Mouse (Mus musculus): ENCODE measurements around the gene Rbm5. TPM values are rescaled to one million over a fixed set of nuclear protein-coding genes. Genes with fewer than 3 reads are reported as not detected.

The Rbm5 gene
- polyA plus RNA-seq, 1 experiment from 2014 or later = 193 TPM

DNA sequence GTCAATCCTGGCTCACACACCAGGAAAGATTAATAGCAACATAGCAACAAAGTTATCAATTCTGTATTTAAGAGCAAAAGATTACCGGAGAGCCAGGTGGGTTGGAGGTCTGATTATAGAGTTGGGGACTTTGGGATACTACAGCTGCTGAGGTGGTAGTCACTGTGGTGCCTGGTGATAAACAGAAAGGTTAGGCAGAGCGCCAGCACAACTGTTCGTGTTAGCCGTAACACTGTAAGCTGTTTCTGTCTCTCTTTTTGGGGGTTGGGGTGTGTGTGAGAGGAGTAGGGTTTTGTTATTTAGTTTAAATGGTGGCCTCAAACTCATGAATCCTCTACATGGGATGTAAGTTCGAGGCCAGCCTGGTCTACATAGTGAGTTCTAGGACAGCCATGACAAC, 20.4 kb downstream of the Rbm5 start:
- H3K4me1 ChIP-seq = no peaks in the 10 kb centered on the region
- no peak overlapping the region for H3K4me3 ChIP-seq
- WGBS = 86% methylated on average over 5 of the region's 5 CpGs
- no peaks in the 10 kb centered on the region for H3K9me3 ChIP-seq
- H3K4me2 ChIP-seq = no peak overlapping the region
- H3K27me3 ChIP-seq = no peaks in the 10 kb centered on the region
- H3K27ac ChIP-seq = no peak overlapping the region
- no peak overlapping the region for H3K9ac ChIP-seq
- peaks cover 92% of the 10 kb centered on the region for H3K36me3 ChIP-seq
- no peak for ATAC-seq (ENCODE audit: insufficient number of reproducible peaks, low FRiP score, low TSS enrichment, low read depth)

DNA sequence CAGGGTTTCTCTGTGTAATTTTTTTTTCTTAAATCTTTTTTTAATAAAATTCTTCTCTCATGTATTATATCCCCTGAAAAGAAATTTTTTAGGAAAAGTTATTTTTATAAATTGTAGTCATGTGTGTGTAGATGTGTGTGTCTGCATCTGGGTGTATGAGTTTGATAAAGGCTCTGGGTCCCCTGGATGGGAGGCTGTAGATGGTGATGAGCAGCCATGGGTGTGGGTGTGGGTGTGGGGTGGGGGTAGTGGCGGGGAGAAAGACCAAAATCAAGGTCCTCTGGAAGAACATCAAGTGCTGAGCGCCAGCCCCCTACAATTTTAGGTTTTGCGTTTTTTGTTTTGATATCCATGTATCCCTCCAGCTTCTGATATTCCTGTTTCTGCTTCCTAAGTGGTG, 22.7 kb downstream of the Rbm5 start:
- Histone ChIP-seq H3K4me2 (no peak overlapping the region), H3K9ac (no peak overlapping the region), H3K9me3 (no peaks in the 10 kb centered on the region), H3K4me3 (no peak overlapping the region), H3K4me1 (no peaks in the 10 kb centered on the region), H3K36me3 (peaks cover 95% of the 10 kb centered on the region), H3K27ac (no peak overlapping the region), H3K27me3 (no peaks in the 10 kb centered on the region)
- 93% methylated on average over 3 of the region's 3 CpGs for WGBS
- ATAC-seq (ENCODE audit: insufficient number of reproducible peaks, low FRiP score, low TSS enrichment, low read depth) = no peak

DNA sequence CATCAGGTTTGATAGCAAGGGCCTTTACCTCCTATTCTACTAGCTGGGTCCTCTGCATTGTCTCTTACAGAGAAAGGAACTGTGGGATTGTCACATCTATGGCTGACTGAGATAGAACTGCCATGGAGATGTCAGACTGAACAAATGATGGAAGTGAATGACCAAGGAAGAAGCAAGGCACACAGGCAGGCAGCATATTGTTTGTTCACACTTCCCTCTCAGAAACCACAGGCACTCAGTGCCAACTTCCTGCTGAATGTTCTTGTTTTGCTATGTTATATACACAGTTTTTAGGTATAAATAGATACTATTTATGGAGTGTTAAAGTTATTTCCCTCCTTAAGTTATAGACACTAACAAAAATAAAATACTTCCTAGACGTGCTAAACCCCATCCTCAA, 23.5 kb downstream of the Rbm5 start:
- peaks cover 97% of the 10 kb centered on the region for H3K36me3 ChIP-seq
- 85% methylated on average over 1 of the region's 1 CpGs for WGBS
- no peaks in the 10 kb centered on the region for H3K27me3 ChIP-seq
- no peaks in the 10 kb centered on the region for H3K4me1 ChIP-seq
- H3K9ac ChIP-seq = no peak overlapping the region
- no peak overlapping the region for H3K4me2 ChIP-seq
- no peak for ATAC-seq (ENCODE audit: insufficient number of reproducible peaks, low FRiP score, low TSS enrichment, low read depth)
- no peaks in the 10 kb centered on the region for H3K9me3 ChIP-seq
- H3K4me3 ChIP-seq = no peak overlapping the region
- no peak overlapping the region for H3K27ac ChIP-seq

DNA sequence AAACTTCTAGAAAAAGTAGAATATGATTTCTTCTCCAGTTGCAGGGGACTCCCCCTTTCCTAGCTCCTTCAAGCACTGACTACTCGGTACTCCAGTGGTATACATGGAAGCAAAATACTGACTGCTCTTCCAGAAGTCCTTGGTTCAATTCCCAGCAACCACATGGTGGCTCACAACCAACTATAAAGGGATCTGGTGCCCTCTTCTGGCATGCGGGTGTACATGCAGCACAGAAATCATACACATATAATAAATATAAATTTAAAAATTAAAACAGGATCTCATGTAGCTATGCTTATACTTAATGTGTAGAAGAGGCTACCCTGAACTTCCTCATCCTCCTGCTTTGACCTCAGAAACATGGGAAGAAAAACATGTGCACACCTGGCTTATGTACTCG, 24.1 kb downstream of the Rbm5 start:
- ATAC-seq (ENCODE audit: insufficient number of reproducible peaks, low FRiP score, low TSS enrichment, low read depth) = no peak
- H3K9me3 ChIP-seq = no peaks in the 10 kb centered on the region
- no peak overlapping the region for H3K4me2 ChIP-seq
- no peaks in the 10 kb centered on the region for H3K4me1 ChIP-seq
- H3K27me3 ChIP-seq = no peaks in the 10 kb centered on the region
- H3K4me3 ChIP-seq = no peak overlapping the region
- no peak overlapping the region for H3K9ac ChIP-seq
- peaks cover 97% of the 10 kb centered on the region for H3K36me3 ChIP-seq
- no peak overlapping the region for H3K27ac ChIP-seq
- 93% methylated on average over 3 of the region's 3 CpGs for WGBS

DNA sequence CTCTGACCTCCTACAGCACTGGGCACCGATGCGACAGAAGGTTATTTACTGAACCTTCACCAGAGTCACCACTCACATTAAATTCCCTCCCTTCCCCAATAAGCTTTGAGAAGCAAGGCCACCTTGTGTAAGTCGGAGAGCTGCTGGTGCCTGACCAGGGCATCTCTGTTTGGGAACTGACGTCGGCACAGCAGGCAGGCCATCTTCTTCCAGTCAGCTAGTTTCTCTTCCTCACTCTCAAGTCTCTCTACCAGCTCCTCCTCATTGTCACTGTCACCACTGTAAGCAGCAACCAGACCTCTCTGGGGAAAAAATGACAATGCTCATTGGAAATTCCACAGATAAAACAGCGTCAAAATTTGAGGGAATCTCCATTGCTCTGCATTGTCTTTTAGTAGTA, 26.7 kb downstream of the Rbm5 start:
- no peaks in the 10 kb centered on the region for H3K9me3 ChIP-seq
- H3K27me3 ChIP-seq = no peaks in the 10 kb centered on the region
- H3K36me3 ChIP-seq = peaks cover 97% of the 10 kb centered on the region
- H3K9ac ChIP-seq = no peak overlapping the region
- no peaks in the 10 kb centered on the region for H3K4me1 ChIP-seq
- WGBS = 90% methylated on average over 6 of the region's 6 CpGs
- no peak overlapping the region for H3K4me3 ChIP-seq
- H3K4me2 ChIP-seq = no peak overlapping the region
- no peak overlapping the region for H3K27ac ChIP-seq
- no peak for ATAC-seq (ENCODE audit: insufficient number of reproducible peaks, low FRiP score, low TSS enrichment, low read depth)

DNA sequence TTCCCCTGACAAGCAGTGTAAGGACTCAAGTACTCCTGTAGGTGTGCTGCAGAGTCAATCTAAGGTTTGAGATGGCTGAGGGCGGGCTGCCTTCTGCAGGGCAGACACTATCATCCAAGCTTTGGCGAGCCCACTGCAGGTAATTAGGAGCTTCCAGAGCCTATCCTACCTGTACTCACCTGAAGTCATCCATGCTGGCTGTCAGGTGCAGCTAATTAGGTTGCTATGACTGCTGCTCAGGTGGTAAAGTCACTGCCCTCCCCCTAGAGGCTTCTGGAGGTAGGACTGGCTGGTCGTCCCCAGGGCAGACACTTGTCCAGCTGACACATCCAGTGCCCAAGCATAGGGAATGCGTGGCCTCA, 32.0 kb downstream of the Rbm5 start:
- Histone ChIP-seq H3K36me3 (peaks cover 57% of the 10 kb centered on the region), H3K9me3 (no peaks in the 10 kb centered on the region), H3K27me3 (no peaks in the 10 kb centered on the region), H3K9ac (no peak overlapping the region), H3K4me3 (no peak overlapping the region), H3K27ac (no peak overlapping the region), H3K4me1 (peaks cover 40% of the 10 kb centered on the region), H3K4me2 (no peak overlapping the region)
- WGBS = 50% methylated on average over 4 of the region's 4 CpGs
- peak; percentile 18; the same call in 1 of the 2 replicates for ATAC-seq (ENCODE audit: insufficient number of reproducible peaks, low FRiP score, low TSS enrichment, low read depth)

DNA sequence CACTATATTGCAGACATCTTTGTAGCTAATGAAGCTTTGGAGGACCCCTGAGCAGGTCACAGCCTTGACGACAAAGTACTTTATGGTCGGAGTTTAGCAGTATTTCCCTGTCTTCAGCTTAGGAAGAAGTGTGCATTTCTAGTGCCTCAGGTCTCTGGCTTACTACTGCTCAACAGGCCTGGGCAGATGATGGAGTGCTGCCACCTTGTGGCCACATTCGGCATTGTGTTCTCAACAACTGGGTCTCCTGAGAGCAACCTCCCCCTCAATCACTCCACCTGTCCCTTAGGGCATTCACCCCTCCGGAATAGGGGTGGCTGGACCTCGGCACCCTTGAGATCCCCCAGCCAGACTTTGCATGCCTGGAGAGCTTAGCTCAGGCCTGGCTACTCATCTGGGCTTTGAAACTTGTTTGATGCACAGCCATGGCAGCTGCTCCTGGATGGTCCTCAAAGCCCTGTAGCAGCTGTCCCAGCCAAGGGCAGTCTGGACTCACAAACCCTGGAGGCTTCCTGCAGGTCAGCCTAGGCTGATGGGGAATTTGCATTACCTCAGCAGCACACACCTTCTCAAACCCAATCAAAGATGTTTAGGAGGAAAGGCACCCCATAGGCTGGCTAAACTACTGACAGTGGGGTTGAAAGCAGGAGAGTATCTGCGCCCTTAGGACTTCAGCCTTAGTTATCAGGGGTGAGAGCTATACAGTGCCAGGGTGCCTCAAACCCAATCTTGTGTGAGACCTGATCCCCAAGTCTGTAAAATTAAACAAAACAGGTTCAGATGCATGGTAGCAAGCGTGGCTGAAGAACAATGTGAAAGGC, 32.6 kb downstream of the Rbm5 start:
- no peak overlapping the region for H3K4me2 ChIP-seq
- peak overlapping the region; percentile 47 for H3K27ac ChIP-seq
- H3K36me3 ChIP-seq = peaks cover 51% of the 10 kb centered on the region
- peaks cover 40% of the 10 kb centered on the region for H3K4me1 ChIP-seq
- no peaks in the 10 kb centered on the region for H3K9me3 ChIP-seq
- ATAC-seq (ENCODE audit: insufficient number of reproducible peaks, low FRiP score, low TSS enrichment, low read depth) = peak; percentile 49
- H3K27me3 ChIP-seq = no peaks in the 10 kb centered on the region
- no peak overlapping the region for H3K4me3 ChIP-seq
- H3K9ac ChIP-seq = no peak overlapping the region
- WGBS = 18% methylated on average over 7 of the region's 7 CpGs

DNA sequence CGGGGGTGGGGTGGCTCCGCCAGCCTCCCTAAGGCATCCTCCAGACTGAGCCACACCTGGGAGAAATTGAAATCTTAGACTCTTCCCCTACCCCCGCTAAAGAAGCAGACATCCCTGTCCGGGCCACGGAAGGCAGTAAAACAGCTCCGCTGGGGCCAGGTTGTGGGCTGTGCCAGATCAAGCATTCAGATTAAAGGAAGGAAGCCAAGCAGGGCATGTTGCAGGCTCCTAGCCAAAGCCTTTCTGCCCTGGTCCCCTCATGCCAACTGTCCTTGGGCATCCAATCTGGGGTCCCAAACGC, 34.7 kb downstream of the Rbm5 start:
- 0% methylated on average over 7 of the region's 7 CpGs for WGBS
- Histone ChIP-seq H3K9me3 (no peaks in the 10 kb centered on the region), H3K4me3 (peak overlapping the region; percentile 13), H3K27me3 (no peaks in the 10 kb centered on the region), H3K4me1 (peaks cover 42% of the 10 kb centered on the region), H3K4me2 (peak overlapping the region; percentile 47), H3K36me3 (peaks cover 30% of the 10 kb centered on the region), H3K9ac (no peak overlapping the region), H3K27ac (peak overlapping the region; percentile 85)
- ATAC-seq (ENCODE audit: insufficient number of reproducible peaks, low FRiP score, low TSS enrichment, low read depth) = peak; percentile 30; the same call in 1 of the 2 replicates

DNA sequence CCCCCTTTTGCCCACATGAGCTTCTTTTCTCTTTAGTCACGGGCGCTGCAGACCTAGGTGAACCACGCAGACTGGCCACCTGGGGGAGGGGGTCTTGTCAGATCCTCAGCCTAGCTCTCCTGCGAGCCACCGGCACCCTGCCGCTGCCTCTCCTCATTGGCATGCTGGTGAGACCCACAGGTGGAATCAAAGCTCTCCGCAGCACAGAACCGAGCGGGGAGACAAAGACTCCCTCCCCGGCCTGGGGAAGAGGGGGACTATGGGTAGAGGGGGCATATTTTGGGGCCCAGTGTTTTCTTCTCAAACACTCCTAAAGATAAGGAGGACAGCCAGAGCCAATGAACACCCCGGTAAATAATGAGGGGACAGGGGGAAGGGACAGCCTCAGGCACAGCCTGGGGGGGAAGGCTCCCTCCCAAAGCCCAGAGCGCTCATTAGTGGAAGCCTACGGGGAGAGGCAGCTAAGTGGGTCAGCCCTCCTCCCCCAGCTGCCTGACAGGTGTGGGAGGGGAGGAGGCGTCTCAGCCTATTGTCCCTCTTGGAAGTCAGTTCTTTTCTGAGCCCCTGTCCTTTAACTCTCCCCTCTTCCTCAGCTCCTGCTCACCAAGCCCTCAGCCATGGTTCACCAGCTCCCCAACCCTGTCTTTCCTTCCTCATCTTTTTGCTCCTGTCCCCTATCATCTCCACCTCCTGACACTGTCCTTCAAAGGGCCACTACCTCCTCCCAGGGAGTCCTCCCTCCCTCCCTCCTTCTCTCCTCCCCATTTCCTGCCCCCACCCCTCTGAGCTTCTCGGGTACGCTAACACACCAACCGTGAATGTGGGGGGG, 35.2 kb downstream of the Rbm5 start:
- H3K9me3 ChIP-seq = no peaks in the 10 kb centered on the region
- H3K27me3 ChIP-seq = no peaks in the 10 kb centered on the region
- H3K27ac ChIP-seq = peak overlapping the region; percentile 85
- H3K4me3 ChIP-seq = peak overlapping the region; percentile 13
- H3K36me3 ChIP-seq = peaks cover 24% of the 10 kb centered on the region
- H3K4me1 ChIP-seq = peaks cover 47% of the 10 kb centered on the region
- no peak overlapping the region; the same call in 1 of the 2 replicates for H3K9ac ChIP-seq
- H3K4me2 ChIP-seq = peak overlapping the region; percentile 47
- ATAC-seq (ENCODE audit: insufficient number of reproducible peaks, low FRiP score, low TSS enrichment, low read depth) = no peak; the same call in 1 of the 2 replicates
- 5% methylated on average over 17 of the region's 17 CpGs for WGBS

DNA sequence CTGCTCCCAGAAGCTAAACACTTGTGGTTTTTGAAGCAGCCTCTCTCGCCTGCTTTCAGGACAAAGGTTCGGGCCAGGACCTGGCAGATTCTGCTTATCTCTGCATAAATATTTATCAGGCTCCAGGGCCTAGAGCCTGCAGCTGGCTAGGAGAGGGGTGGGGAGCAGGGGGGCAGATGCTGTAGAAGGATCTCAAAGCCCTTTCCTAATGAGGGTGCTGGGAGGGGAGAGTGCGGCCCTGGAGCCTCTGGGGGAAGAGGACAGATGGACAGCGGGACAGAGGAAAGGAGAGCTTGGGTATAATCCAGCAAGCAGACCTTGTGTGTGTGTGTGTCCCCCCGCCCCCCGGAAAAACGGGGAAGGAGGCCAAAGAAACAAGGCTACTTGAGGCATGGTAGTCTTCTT, 36.2 kb downstream of the Rbm5 start:
- no peak for ATAC-seq (ENCODE audit: insufficient number of reproducible peaks, low FRiP score, low TSS enrichment, low read depth)
- WGBS = 38% methylated on average over 7 of the region's 7 CpGs

DNA sequence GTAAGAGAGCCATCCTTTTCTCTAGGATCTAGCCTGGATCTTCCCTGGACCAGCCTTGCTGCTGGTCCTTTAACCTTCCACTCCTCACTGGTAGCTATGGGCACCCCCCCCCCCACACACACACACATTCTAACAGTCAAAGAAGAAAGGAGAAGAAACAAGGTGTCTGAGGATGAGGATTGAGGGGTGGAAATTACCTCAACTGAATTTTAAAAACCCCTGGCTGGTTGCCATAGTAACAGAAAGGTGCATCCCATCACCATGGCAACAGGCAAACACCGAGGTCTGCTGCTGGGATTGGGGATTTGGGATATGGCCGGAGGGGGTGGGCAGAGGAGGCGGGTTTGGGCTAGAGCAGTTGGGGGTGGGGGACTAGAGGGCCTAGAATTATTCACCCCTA, 41.1 kb downstream of the Rbm5 start:
- no peaks in the 10 kb centered on the region for H3K36me3 ChIP-seq
- no peak overlapping the region for H3K4me2 ChIP-seq
- no peaks in the 10 kb centered on the region for H3K9me3 ChIP-seq
- H3K4me3 ChIP-seq = no peak overlapping the region
- H3K27me3 ChIP-seq = no peaks in the 10 kb centered on the region
- no peak overlapping the region for H3K9ac ChIP-seq
- 33% methylated on average over 3 of the region's 3 CpGs for WGBS
- H3K27ac ChIP-seq = peak overlapping the region; percentile 27; the same call in 1 of the 2 replicates
- H3K4me1 ChIP-seq = peaks cover 58% of the 10 kb centered on the region
- ATAC-seq (ENCODE audit: insufficient number of reproducible peaks, low FRiP score, low TSS enrichment, low read depth) = no peak

More for the DNA sequence above, 36.2 kb downstream of the Rbm5 start:
- H3K27ac ChIP-seq = peak overlapping the region; percentile 85
- no peaks in the 10 kb centered on the region for H3K27me3 ChIP-seq
- H3K4me1 ChIP-seq = peaks cover 57% of the 10 kb centered on the region
- H3K4me3 ChIP-seq = no peak overlapping the region
- peaks cover 14% of the 10 kb centered on the region for H3K36me3 ChIP-seq
- H3K4me2 ChIP-seq = no peak overlapping the region
- H3K9me3 ChIP-seq = no peaks in the 10 kb centered on the region
- H3K9ac ChIP-seq = 0 out of 2 replicates have a peak overlapping the region, but pooled peaks have one; percentile 20
